Mouse (Mus musculus): ENCODE results near the gene Ccm2l.

DNA sequence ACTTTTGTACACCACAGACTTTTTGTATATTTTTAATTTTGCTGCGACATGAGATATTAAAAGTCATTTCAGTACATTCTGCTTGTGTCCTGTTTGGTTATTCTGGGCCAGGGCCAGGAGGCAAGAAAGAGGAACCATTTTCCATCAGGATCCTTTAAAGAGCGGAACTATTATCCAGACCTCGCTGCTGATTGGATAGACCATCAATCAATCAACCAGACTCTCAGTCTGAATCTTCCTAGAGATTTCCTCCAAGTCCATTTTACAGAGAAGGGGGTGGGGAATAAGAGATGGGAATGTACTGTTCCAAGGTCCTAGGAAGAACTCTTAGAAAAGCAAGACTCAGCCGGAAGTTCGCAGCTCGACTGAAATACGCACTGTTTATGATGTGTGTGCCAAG lies 5.5 kb upstream of the Ccm2l start:
- TF ChIP-seq EP300 (IDR thresholded peaks at IDR 0.05; ENCODE audit: insufficient read depth, low read depth, low read length) (no peak), CTCF (IDR thresholded peaks at IDR 0.05) (no peak), POLR2A (IDR thresholded peaks at IDR 0.05; ENCODE audit: insufficient read depth, low read depth, low read length) (no peak)

All from heart, adult 2 months (tissue).